Mouse (Mus musculus) intestine, embryonic 15.5 days (tissue): ENCODE data around the gene Azin2. TPM values are rescaled to one million over a fixed set of nuclear protein-coding genes. Genes with fewer than 3 reads are reported as not detected.

Experiments
- ATAC-seq: fragments of 200-750 bp; cut with Nextera tagmentation; 2 replicates; pipeline ENCODE4 v1.8.0; 2017; ENCODE audit warnings: moderate TSS enrichment, moderate library complexity
- H3K27ac ChIP-seq: fragments of 300-500 bp; sonication (generic); 2 replicates; pipeline ENCODE4 v1.5.1; 2015; ENCODE audit warnings: mild to moderate bottlenecking, inconsistent platforms
- H3K27me3 ChIP-seq: fragments of 300-500 bp; sonication (generic); replicated peaks from 2 replicates; pipeline ENCODE4 v1.6.1; 2015; ENCODE audit warnings: inconsistent platforms
- H3K36me3 ChIP-seq: fragments of 300-500 bp; sonication (generic); 2 replicates; pipeline ENCODE4 v1.6.1; 2015; ENCODE audit warnings: inconsistent platforms
- H3K4me1 ChIP-seq: fragments of 300-500 bp; sonication (generic); replicated peaks from 2 replicates; pipeline ENCODE4 v1.6.1; 2015; ENCODE audit warnings: inconsistent platforms
- H3K4me2 ChIP-seq: fragments of 300-500 bp; sonication (generic); replicated peaks from 2 replicates; pipeline ENCODE4 v1.6.1; 2015; ENCODE audit warnings: mild to moderate bottlenecking, inconsistent platforms
- H3K4me3 ChIP-seq: fragments of 300-500 bp; sonication (generic); replicated peaks from 2 replicates; pipeline ENCODE4 v1.5.1; 2015; ENCODE audit warnings: inconsistent platforms
- H3K9ac ChIP-seq: fragments of 300-500 bp; sonication (generic); 2 replicates; pipeline ENCODE4 v1.6.1; 2015; ENCODE audit warnings: inconsistent platforms
- H3K9me3 ChIP-seq: fragments of 300-500 bp; sonication (generic); 2 replicates; pipeline ENCODE4 v1.6.1; 2016; ENCODE audit warnings: inconsistent platforms
- WGBS: fragments of 180-500 bp; shearing (Covaris S2); methylation state at CpG from one replicate; pipeline ENCODE4 v1.1.7; 2015; 5-methylcytosine and 5-hydroxymethylcytosine counted together
- polyA plus RNA-seq: library from polyadenylated mRNA; unstranded; fragments of >200 nt; fragmentation: Nextera tagmentation; extraction: Ambion mirVana; gene quantifications from 2 replicates; pipeline ENCODE4 v1.2.1, GENCODE M21; 2015

The Azin2 gene
- polyA plus RNA-seq, 1 experiment from 2014 or later = 13.3 TPM

DNA sequence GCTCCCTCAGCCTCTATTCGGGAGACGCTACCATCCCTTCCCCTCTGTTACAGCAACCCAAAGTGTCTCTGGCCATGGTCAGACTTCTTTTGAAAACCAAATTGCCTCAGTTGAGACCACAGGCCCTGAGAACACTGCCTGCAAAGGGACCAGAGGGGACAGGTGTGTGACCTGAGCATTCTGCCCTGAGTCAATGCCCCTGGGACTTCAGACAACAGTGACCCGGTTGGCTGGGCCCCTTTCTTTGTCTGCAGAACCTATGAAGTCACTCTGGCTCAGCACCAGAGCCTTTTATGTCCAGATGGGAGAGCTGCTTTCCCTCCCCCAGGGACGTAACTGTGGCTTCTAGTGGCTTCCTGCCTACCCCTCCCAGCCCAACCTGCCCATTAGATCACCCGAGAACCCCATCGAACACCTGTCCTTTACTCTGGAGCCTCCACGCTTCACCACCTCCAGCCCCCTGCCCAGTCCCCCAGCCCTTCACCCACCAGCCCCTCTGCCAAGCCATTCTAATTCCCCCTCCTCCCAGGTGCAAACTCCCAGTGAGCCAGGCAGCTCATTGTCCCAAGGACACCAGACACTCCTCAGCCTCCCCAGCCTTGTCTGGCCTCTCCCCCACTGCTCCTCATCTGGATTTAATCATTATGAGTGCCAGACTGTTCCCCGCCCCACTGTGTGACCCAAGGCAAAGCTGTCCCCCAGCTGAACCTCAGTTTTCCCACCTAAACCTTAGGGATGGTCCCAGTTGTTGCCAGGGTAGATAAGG lies 58.0 kb downstream of the Azin2 start:
- no peak for ATAC-seq
- Histone ChIP-seq H3K27ac (no peak overlapping the region), H3K27me3 (no peaks in the 10 kb centered on the region), H3K4me2 (no peak overlapping the region), H3K4me3 (no peak overlapping the region), H3K4me1 (peaks cover 29% of the 10 kb centered on the region), H3K36me3 (0 out of 2 replicates have a peak, but pooled peaks cover 2% of the 10 kb centered on the region), H3K9ac (no peak overlapping the region), H3K9me3 (no peaks in the 10 kb centered on the region)
- 64% methylated on average over 8 of the region's 8 CpGs for WGBS

DNA sequence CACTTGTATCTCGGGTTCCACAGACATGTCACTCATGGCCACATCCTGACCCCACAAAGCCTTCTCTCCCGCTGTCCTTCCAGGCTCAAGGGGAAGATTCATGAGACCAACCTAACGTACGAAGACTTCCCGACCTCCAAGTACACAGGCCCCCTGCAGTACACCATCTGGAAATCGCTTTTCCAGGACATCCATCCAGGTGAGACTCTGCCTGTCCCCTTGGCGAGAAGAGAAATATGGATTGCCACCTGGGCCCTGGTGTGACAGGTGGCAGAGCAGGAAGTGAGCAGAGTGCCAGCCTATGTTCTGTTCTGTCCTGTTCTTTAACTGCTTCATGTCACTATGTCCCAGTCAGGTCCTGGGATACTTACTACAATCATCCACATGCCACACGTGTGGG lies 59.9 kb downstream of the Azin2 start:
- WGBS = 90% methylated on average over 8 of the region's 8 CpGs
- ATAC-seq = no peak
- H3K27me3 ChIP-seq = no peaks in the 10 kb centered on the region
- H3K4me2 ChIP-seq = no peak overlapping the region
- H3K4me3 ChIP-seq = no peak overlapping the region
- no peaks in the 10 kb centered on the region for H3K9me3 ChIP-seq
- H3K4me1 ChIP-seq = peaks cover 44% of the 10 kb centered on the region
- H3K27ac ChIP-seq = no peak overlapping the region
- H3K36me3 ChIP-seq = 0 out of 2 replicates have a peak, but pooled peaks cover 2% of the 10 kb centered on the region
- H3K9ac ChIP-seq = no peak overlapping the region

- no peak overlapping the region for H3K4me3 ChIP-seq
- H3K4me1 ChIP-seq = peaks cover 39% of the 10 kb centered on the region
- H3K27me3 ChIP-seq = no peaks in the 10 kb centered on the region
- H3K9me3 ChIP-seq = no peaks in the 10 kb centered on the region
- 83% methylated on average over 14 of the region's 14 CpGs for WGBS
- H3K4me2 ChIP-seq = no peak overlapping the region
- H3K9ac ChIP-seq = no peak overlapping the region
- no peak for ATAC-seq
- H3K36me3 ChIP-seq = 0 out of 2 replicates have a peak, but pooled peaks cover 2% of the 10 kb centered on the region
- no peak overlapping the region for H3K27ac ChIP-seq
Measured at GRCm38 (mm10) chr4:128900484-128900883, 61.8 kb downstream of the Azin2 start.

GRCm38 (mm10) chr4:128899332-128899731 lies 62.9 kb downstream of the Azin2 start:
- H3K4me1 ChIP-seq = peaks cover 30% of the 10 kb centered on the region
- 0 out of 2 replicates have a peak, but pooled peaks cover 2% of the 10 kb centered on the region for H3K36me3 ChIP-seq
- peak; percentile 82 for ATAC-seq
- peak overlapping the region; percentile 89 for H3K27ac ChIP-seq
- H3K9me3 ChIP-seq = no peaks in the 10 kb centered on the region
- H3K9ac ChIP-seq = no peak overlapping the region; the same call in 1 of the 2 replicates
- WGBS = 22% methylated on average over 6 of the region's 6 CpGs
- no peaks in the 10 kb centered on the region for H3K27me3 ChIP-seq
- no peak overlapping the region for H3K4me3 ChIP-seq
- peak overlapping the region; percentile 22; the same call in 1 of the 2 replicates for H3K4me2 ChIP-seq

DNA sequence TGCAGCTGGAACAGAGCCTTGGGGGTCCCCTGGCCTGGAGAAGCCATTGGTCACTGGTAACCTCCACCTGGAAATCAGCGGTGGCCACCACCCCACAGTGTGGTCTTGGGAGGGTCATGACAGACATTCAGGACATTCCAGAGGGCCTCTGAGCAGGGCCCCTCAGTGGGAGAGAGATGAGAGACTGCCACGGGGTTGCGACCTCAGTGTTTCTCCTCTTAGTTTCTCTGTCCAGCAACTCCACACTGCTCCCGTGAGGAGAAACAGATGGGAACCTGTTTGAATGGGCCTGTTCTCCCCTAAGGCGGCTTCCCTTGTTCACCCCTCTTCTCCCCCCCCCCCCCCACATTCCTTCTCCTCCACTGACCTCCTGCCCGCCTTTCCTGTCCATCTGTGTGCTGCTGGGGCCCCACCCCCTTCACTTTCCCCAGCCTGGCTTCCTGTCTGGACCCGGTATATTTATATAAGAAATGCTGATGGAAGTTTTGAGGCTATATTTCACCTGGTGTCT lies 64.3 kb downstream of the Azin2 start:
- peak; percentile 63 for ATAC-seq
- Histone ChIP-seq H3K9me3 (no peaks in the 10 kb centered on the region), H3K27me3 (no peaks in the 10 kb centered on the region), H3K4me3 (no peak overlapping the region), H3K36me3 (0 out of 2 replicates have a peak, but pooled peaks cover 2% of the 10 kb centered on the region), H3K9ac (no peak overlapping the region), H3K4me2 (no peak overlapping the region), H3K4me1 (peaks cover 25% of the 10 kb centered on the region), H3K27ac (peak overlapping the region; percentile 89)
- 10% methylated on average over 6 of the region's 7 CpGs for WGBS

GRCm38 (mm10) chr4:128896667-128897066 lies 65.6 kb downstream of the Azin2 start:
- Histone ChIP-seq H3K9ac (no peak overlapping the region), H3K27ac (no peak overlapping the region), H3K4me2 (no peak overlapping the region), H3K4me3 (no peak overlapping the region), H3K27me3 (no peaks in the 10 kb centered on the region), H3K9me3 (no peaks in the 10 kb centered on the region), H3K36me3 (no peaks in the 10 kb centered on the region), H3K4me1 (peaks cover 25% of the 10 kb centered on the region)
- 91% methylated on average over 10 of the region's 10 CpGs for WGBS
- ATAC-seq = no peak

DNA sequence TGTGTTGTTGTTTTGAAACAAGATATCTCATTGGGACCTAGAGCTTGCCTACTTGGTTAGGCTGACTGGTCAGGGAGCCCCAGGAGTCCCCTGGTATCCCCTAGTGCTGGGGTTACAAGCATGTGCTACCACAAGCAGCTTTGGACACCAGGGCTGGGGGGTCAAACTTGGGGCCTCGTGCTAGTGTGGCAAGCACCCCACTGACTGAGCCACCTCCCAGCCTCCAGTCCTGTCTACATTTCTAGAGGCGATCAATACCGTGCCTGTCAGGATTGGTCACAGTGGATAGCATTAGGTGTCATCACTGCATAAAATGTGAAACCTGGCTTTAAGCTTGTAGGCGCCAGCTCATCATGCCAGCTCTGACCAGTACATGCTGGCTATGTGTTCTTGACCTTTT lies 66.4 kb downstream of the Azin2 start:
- ATAC-seq = no peak
- no peak overlapping the region for H3K4me3 ChIP-seq
- no peak overlapping the region for H3K27ac ChIP-seq
- WGBS = 95% methylated on average over 4 of the region's 4 CpGs
- no peaks in the 10 kb centered on the region for H3K9me3 ChIP-seq
- H3K4me1 ChIP-seq = peaks cover 28% of the 10 kb centered on the region
- H3K9ac ChIP-seq = no peak overlapping the region
- no peak overlapping the region for H3K4me2 ChIP-seq
- H3K27me3 ChIP-seq = no peaks in the 10 kb centered on the region
- H3K36me3 ChIP-seq = no peaks in the 10 kb centered on the region

DNA sequence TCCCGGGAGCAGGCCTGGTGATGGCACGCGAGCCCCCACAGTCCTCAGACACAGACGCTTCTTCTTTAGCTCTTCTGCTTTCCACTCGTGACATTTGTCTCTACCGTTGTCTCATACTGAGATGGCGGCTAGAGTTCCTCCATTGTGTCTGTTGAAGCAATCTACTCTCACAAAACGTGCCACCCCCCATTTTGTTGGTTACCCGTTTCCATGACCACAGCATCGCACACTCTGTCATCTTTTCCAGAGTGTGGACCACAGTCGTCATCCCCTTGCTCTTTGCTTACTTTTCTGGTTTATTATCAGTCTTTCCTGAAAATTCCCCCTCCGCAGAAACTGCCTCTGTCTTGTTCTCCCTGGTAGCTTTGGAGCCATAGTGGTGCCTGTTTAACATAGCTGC lies 68.1 kb downstream of the Azin2 start:
- no peak overlapping the region for H3K27ac ChIP-seq

GRCm38 (mm10) chr4:128892188-128892587 lies 70.1 kb downstream of the Azin2 start:
- Histone ChIP-seq H3K27me3 (no peaks in the 10 kb centered on the region), H3K4me2 (no peak overlapping the region), H3K36me3 (no peaks in the 10 kb centered on the region), H3K4me3 (no peak overlapping the region), H3K4me1 (0 out of 2 replicates have a peak, but pooled peaks cover 3% of the 10 kb centered on the region), H3K9ac (no peak overlapping the region), H3K9me3 (no peaks in the 10 kb centered on the region), H3K27ac (no peak overlapping the region)
- 84% methylated on average over 6 of the region's 6 CpGs for WGBS
- ATAC-seq = no peak

More for the DNA sequence above, 68.1 kb downstream of the Azin2 start:
- Histone ChIP-seq H3K4me2 (no peak overlapping the region), H3K9ac (no peak overlapping the region), H3K4me3 (no peak overlapping the region), H3K4me1 (peaks cover 18% of the 10 kb centered on the region), H3K36me3 (no peaks in the 10 kb centered on the region), H3K9me3 (no peaks in the 10 kb centered on the region), H3K27me3 (no peaks in the 10 kb centered on the region)
- 76% methylated on average over 12 of the region's 12 CpGs for WGBS
- ATAC-seq = no peak

DNA sequence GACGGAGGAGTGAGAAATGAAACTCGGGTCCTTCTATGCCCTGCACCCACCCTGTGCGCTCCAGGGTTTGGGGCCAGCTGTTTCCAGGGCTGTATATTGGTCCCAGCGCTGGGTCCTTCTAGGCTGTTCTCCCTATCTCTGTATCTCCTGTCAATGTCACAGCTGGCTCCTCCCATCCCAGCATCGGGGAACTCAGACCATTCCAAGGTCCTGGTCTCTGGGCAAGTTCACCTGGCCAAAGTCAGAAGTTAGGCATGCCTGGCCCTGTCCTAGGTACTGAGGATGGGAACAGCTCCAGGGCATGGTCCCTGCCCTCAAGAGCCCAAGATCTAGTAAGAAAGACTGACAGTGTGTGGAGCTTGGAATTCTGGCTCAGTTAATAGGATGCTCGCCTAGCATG lies 70.5 kb downstream of the Azin2 start:
- ATAC-seq = no peak
- Histone ChIP-seq H3K27me3 (no peaks in the 10 kb centered on the region), H3K4me3 (no peak overlapping the region), H3K4me2 (no peak overlapping the region), H3K4me1 (peaks cover 5% of the 10 kb centered on the region; the same call in 1 of the 2 replicates), H3K36me3 (no peaks in the 10 kb centered on the region), H3K9me3 (no peaks in the 10 kb centered on the region), H3K9ac (no peak overlapping the region), H3K27ac (no peak overlapping the region)
- 75% methylated on average over 6 of the region's 6 CpGs for WGBS

DNA sequence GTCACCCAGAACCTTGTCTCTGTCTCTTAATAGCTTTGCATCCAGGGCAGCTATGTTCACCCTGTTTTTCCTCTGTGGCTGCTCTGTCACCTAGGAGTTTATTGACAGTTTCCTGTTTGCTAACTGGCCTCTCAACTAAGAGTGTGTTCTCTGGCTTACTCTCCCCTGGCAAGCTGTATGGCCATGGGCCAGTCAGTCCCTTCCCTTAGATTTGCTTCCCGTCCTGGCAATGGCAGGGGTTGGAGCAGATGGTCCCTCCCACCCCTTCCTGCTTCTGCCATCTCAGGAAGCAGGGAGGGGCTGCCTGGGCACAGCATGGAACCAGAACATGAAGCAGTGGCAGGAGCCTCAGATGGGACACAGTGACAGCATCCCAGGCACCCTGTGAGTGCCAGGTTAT lies 71.1 kb downstream of the Azin2 start:
- ATAC-seq = 0 out of 2 replicates have a peak, but pooled peaks have one; percentile 23
- Histone ChIP-seq H3K36me3 (no peaks in the 10 kb centered on the region), H3K9ac (no peak overlapping the region), H3K4me3 (no peak overlapping the region), H3K4me2 (no peak overlapping the region), H3K27ac (no peak overlapping the region), H3K4me1 (peaks cover 8% of the 10 kb centered on the region; the same call in 1 of the 2 replicates), H3K9me3 (no peaks in the 10 kb centered on the region), H3K27me3 (no peaks in the 10 kb centered on the region)
- 14% methylated on average over 1 of the region's 1 CpGs for WGBS

DNA sequence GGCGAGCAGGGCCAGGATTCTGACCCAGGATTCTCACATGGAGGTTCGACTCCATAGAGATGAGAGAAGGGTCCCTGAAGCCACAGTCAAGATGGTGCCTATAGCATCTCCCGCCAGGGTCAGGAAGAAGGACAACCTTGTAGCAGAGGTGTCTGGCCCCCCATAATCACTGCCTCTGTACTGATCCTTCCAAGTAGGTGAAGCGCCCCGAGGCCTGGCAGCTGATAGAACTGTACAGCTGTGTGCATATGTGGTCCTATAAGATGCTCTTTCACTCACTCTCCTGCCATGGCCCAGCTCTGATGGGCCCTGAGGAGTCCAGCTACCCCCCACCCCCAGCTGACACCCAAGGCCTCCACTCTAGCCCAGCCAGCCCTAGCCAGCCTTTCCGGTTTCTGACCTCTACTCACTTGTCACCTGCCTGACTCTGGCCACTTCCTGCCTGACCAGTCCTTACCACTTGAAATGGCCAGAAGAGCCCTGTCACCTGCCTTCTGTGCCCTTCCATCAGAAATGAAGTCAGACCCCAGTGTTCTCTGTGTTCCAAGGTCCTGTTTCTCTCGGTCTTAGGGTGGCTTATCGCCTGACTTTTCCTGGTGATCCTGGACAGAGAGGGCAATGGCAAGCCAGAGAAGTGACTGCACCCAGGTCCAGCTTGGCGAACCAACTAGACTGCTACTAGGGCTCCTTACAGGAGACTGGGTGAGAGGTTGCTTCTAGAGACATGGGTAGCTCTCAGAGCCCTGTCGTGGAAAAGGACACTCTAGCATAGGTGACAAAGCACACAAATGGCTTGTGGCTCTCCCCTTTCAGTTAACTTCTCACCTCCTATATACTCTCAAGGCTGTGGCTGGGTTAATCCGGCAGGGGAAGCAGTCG lies 72.3 kb downstream of the Azin2 start:
- Histone ChIP-seq H3K4me3 (no peak overlapping the region), H3K4me2 (no peak overlapping the region), H3K27me3 (no peaks in the 10 kb centered on the region), H3K9me3 (no peaks in the 10 kb centered on the region), H3K4me1 (peaks cover 8% of the 10 kb centered on the region; the same call in 1 of the 2 replicates), H3K36me3 (no peaks in the 10 kb centered on the region), H3K27ac (no peak overlapping the region), H3K9ac (no peak overlapping the region)
- WGBS = 80% methylated on average over 12 of the region's 12 CpGs
- ATAC-seq = no peak
